Mouse (Mus musculus): ENCODE data around the gene Cdipt. TPM values are rescaled to one million over a fixed set of nuclear protein-coding genes. Genes with fewer than 3 reads are reported as not detected.

The Cdipt gene
- total RNA-seq, 2 experiments from 2014 or later: 49.8 to 70.2 TPM

GRCm38 (mm10) chr7:126965568-126965967 lies 10.1 kb upstream of the Cdipt start:
- ATAC-seq (replicated peaks; ENCODE audit: low FRiP score, low TSS enrichment, poor library complexity, severe bottlenecking): 0 out of 2 replicates have a peak, but pooled peaks have one; percentile 28

GRCm38 (mm10) chr7:126967361-126967760 lies 8.4 kb upstream of the Cdipt start:
- ATAC-seq (replicated peaks; ENCODE audit: low FRiP score, low TSS enrichment, poor library complexity, severe bottlenecking): no peak

GRCm38 (mm10) chr7:126975493-126975892 lies 221 bp upstream of the Cdipt start:
- no peak for ATAC-seq (replicated peaks; ENCODE audit: low FRiP score, low TSS enrichment, poor library complexity, severe bottlenecking)

GRCm38 (mm10) chr7:126975950-126976866 lies 494 bp downstream of the Cdipt start, which contains the start of gene Cdiptos:
Gene Cdiptos (minus strand): TSS chr7:126976098.
- ATAC-seq (replicated peaks; ENCODE audit: low FRiP score, low TSS enrichment, poor library complexity, severe bottlenecking): peak; percentile 95

GRCm38 (mm10) chr7:126976878-126977459 lies 1.3 kb downstream of the Cdipt start:
- no peak for ATAC-seq (replicated peaks; ENCODE audit: low FRiP score, low TSS enrichment, poor library complexity, severe bottlenecking)

- ATAC-seq (replicated peaks; ENCODE audit: low FRiP score, low TSS enrichment, poor library complexity, severe bottlenecking): no peak
These were observed 3.1 kb downstream of the Cdipt start for GRCm38 (mm10) chr7:126978841-126979240.

- ATAC-seq (replicated peaks; ENCODE audit: low FRiP score, low TSS enrichment, poor library complexity, severe bottlenecking): no peak
These were observed 5.9 kb downstream of the Cdipt start for GRCm38 (mm10) chr7:126981601-126982000.

- ATAC-seq (replicated peaks; ENCODE audit: low FRiP score, low TSS enrichment, poor library complexity, severe bottlenecking): no peak
These were observed 6.3 kb downstream of the Cdipt start for GRCm38 (mm10) chr7:126982054-126982453.

GRCm38 (mm10) chr7:126983113-126983512 lies 7.4 kb downstream of the Cdipt start:
- no peak for ATAC-seq (replicated peaks; ENCODE audit: low FRiP score, low TSS enrichment, poor library complexity, severe bottlenecking)

GRCm38 (mm10) chr7:126984667-126985444 lies 9.1 kb downstream of the Cdipt start:
- no peak for ATAC-seq (replicated peaks; ENCODE audit: low FRiP score, low TSS enrichment, poor library complexity, severe bottlenecking)

- ATAC-seq (replicated peaks; ENCODE audit: low FRiP score, low TSS enrichment, poor library complexity, severe bottlenecking): 0 out of 2 replicates have a peak, but pooled peaks have one; percentile 47
These were observed 10.6 kb downstream of the Cdipt start for GRCm38 (mm10) chr7:126986319-126986718.

GRCm38 (mm10) chr7:126988816-126989215 lies 13.1 kb downstream of the Cdipt start:
- ATAC-seq (replicated peaks; ENCODE audit: low FRiP score, low TSS enrichment, poor library complexity, severe bottlenecking): no peak

GRCm38 (mm10) chr7:126996449-126996848 lies 20.7 kb downstream of the Cdipt start:
- no peak for ATAC-seq (replicated peaks; ENCODE audit: low FRiP score, low TSS enrichment, poor library complexity, severe bottlenecking)

- no peak for ATAC-seq (replicated peaks; ENCODE audit: low FRiP score, low TSS enrichment, poor library complexity, severe bottlenecking)
These were observed 23.9 kb downstream of the Cdipt start for GRCm38 (mm10) chr7:126999568-126999967.

GRCm38 (mm10) chr7:127003620-127004019 lies 27.9 kb downstream of the Cdipt start:
- no peak for ATAC-seq (replicated peaks; ENCODE audit: low FRiP score, low TSS enrichment, poor library complexity, severe bottlenecking)

- no peak for ATAC-seq (replicated peaks; ENCODE audit: low FRiP score, low TSS enrichment, poor library complexity, severe bottlenecking)
These were observed 28.6 kb downstream of the Cdipt start for GRCm38 (mm10) chr7:127004122-127004875.

- no peak for ATAC-seq (replicated peaks; ENCODE audit: low FRiP score, low TSS enrichment, poor library complexity, severe bottlenecking)
These were observed 31.8 kb downstream of the Cdipt start for GRCm38 (mm10) chr7:127007313-127008024.

- peak; percentile 82 for ATAC-seq (replicated peaks; ENCODE audit: low FRiP score, low TSS enrichment, poor library complexity, severe bottlenecking)
These were observed 32.7 kb downstream of the Cdipt start for GRCm38 (mm10) chr7:127008239-127009019.
